Mouse (Mus musculus): ENCODE measurements around the gene Aig1.

The Aig1 gene

DNA sequence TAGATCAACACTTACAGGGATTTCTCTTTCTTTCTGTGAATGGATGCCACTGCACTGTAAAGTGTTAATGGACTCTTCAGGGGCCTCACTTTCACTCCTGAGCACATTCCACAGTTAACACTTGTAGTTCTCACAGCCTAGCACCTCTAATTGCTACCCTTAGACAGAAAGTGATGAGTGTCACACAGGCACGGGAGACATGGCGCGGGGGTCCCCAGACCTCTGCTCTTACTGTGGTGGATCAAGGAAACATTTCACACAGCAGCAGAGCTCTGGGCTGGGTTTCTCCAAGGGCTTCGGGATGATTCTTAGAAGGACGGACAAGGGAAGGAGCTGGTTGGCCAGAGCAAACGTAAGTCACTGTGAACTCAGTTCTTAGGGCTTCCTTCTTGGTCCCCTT lies 166.1 kb downstream of the Aig1 start:
- DNase-seq (ENCODE audit: low spot score in 2 of 2), result no peak

GRCm38 (mm10) chr10:13702043-13702442 lies 166.7 kb downstream of the Aig1 start:
- DNase-seq (ENCODE audit: low spot score in 2 of 2), result no peak

DNA sequence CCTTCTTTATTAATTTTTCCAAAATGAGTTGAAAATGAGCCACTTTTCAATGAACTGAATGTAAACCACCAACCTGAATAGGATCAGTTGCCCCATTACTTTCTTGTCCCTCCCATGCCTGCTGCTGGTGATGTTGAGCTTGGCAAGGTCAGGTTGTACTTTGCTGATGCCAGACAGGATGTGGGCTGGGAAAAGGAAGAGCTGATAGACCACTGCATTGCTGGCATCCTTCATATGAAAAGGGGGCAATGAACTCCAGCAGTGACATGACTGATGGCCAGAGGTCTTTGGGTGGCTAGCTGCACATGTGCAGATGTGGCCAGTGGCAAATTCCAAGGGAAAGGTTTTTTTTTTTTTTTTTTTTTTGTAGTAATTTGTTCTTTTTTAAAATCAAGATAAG lies 172.5 kb downstream of the Aig1 start:
- DNase-seq (ENCODE audit: low spot score in 2 of 2), result no peak

DNA sequence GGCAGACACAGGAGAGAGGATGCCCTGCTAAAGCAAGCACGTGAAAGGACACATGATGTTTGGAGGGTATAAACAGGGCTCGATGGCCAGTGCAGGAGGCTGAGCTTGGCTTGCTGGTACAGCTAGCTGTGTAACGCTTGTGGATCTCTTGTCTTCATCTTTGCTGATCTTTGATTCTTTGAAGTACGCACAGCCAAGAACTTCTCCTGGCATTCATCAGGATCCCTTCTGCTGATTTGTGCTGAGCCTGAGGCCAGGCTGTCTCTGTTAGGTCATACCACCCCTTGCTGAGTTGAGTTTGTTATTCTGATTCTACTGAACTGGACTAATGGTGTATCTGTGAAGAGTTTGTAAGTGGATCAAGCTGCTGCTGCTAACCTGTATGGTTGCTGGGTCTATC lies 175.5 kb downstream of the Aig1 start:
- no peak for DNase-seq (ENCODE audit: low spot score in 2 of 2)

- DNase-seq (ENCODE audit: low spot score in 2 of 2), result no peak
Observed at GRCm38 (mm10) chr10:13690773-13691172, 178.0 kb downstream of the Aig1 start.

DNA sequence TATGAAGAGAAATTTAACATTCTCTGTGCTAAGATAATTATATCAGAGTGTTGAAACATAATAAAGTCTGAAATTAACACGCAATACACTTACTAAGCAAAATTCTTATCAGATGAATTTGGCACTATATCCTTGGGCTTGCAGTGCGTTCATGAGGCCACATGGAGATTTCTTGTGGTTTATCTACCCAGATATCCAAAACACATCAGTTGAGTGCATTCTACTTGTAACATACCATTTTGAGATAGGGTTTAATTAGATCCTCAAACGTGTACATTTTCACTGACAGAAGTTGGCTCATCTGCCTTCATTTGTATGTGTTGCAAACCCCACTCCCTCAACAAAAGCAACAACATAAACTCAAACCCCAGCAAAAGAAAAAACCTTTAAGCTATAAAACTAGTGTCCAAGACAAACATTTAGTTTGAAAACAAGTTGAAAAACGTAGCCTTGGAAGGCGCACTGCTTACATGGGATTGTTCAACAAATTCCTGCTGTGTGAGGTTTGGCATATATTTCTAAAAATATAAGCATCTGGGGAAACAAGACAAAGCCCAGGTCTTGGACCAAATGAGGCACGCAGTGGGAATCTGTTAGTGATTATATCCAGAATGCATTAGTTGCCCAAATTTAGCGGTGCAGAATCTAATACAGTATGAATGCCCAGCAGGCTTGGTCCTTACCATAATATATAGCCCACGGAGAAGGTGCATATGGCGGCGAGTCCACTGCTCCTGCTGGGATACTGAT lies 178.8 kb downstream of the Aig1 start:
- no peak for DNase-seq (ENCODE audit: low spot score in 2 of 2)

DNA sequence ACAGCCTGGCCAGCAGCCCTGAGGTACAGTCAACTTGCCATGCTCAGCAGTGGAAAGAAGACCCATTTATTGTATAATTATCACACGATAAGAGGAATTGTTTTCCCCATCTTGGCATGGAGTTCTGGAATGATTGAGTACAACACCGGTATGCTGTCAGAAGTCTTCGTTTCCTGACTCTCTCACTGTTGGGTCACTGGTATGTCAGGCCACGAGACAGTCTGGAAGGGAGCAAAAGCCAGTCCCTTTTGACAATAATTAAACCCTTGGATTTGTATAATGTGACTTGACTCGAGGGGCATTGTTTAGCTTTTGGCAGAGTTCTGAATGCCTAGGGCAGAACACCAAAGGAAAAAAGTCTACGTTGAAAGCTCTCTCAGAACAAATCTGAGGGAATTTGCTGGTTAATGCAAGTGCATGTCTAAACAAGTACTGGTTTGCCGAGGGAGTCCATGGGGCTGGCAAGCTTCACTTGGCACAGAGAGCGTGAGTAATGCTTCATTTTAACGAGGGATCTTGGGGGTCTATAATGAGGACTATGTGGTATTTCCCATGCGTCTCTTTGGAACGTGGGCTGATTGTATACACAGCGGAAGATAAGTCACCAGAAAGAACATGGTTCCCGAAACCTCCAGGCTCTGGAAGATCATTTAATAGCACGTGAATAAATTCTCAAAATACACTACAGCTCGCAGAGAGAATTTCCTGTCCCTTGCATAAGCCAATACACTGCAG lies 180.2 kb downstream of the Aig1 start:
- DNase-seq (ENCODE audit: low spot score in 2 of 2), result no peak

DNA sequence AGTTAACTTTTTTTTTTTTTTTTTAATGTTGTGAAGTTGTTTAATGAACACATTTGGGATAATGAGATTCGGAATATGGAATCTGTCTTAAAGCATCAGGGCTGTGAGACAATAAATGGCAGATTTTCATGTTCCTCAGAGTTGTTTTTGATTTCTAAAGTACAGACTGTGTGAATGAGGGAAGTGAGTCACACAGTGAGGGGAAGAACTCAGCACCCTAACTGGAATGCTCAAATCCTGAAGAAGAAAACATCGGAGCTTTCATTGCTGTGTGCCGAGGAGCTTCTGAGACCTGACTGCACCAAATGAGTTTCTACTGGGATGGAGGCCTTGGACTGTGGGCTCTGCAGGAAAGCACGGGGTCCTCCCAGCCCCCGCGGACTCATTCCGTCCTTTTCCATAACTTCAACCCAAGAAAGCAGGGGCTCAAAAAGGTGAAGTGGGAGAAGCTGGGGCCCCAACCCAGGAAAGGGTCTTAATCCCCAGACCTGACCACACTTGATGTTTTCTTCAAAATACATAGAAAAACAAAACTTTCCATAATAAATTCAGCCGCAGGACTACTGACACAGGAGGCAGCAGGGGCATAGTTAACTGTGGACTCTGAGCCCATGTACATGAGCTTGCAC lies 181.5 kb downstream of the Aig1 start:
- no peak for DNase-seq (ENCODE audit: low spot score in 2 of 2)

GRCm38 (mm10) chr10:13686127-13686526 lies 182.7 kb downstream of the Aig1 start:
- peak in 1 of 2 experiments; percentile 2 for DNase-seq (ENCODE audit: low spot score in 2 of 2)

- no peak for DNase-seq (ENCODE audit: low spot score in 2 of 2)
Observed at GRCm38 (mm10) chr10:13685366-13685765, 183.4 kb downstream of the Aig1 start.

DNA sequence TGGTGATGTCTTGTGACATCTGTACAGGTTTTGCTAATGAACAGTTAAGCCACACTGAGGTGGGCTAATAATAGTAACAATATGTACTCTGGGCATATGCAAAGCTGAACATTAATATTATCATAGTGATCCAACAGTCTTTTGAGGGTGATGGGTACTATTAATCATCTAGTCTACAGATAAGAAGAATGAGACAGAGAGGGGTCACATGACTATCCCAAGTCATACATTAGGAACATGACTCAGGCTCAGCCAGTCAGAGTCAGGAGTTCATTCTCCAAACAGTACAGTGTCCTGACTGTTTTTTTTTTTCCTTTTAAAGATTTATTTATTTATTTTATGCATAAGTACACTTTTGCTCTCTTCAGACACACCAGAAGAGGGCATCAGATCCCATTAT lies 184.3 kb downstream of the Aig1 start:
- DNase-seq (ENCODE audit: low spot score in 2 of 2), result no peak

- DNase-seq (ENCODE audit: low spot score in 2 of 2), result no peak
Observed at GRCm38 (mm10) chr10:13682565-13682964, 186.2 kb downstream of the Aig1 start.

GRCm38 (mm10) chr10:13677440-13677839 lies 191.3 kb downstream of the Aig1 start:
- no peak for DNase-seq (ENCODE audit: low spot score in 2 of 2)

GRCm38 (mm10) chr10:13675033-13675379 lies 193.8 kb downstream of the Aig1 start:
- DNase-seq (ENCODE audit: low spot score in 2 of 2), result no peak

DNA sequence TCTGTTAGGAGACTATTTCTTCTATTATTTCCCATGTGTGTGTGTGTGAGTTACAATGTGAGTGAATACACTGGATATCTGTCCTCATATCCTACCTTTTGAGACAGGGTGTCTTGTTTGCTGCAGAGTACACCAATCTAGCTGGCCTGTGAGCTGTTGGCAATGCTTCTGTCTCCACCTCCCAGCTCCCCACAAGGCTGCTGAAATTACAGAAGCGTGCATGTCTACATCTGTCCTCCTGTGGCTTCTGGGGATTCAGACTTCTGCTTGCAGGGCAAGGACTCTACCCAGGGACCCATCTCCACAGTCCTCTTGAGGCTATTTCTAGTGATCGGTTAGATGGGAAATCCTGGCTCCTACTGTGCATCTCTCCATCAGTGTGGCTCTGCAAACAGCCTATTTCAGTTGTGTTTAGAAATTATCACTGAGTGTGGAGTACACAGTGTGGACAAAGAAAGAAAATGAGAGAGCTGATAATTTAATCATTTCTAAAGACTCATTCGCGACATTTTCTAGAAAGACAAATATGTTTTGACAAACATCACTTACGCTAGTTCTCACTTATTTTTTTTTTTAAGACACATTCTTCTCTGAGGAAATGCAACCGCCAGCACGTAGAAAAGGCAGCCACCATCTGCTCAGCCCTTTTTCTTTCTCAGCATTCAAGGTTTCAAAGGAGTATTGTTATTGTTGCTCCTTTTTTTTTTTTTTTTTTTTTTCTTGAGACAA lies 194.3 kb downstream of the Aig1 start:
- no peak for DNase-seq (ENCODE audit: low spot score in 2 of 2)

- no peak for DNase-seq (ENCODE audit: low spot score in 2 of 2)
Observed at GRCm38 (mm10) chr10:13667166-13667696, 201.5 kb downstream of the Aig1 start.

GRCm38 (mm10) chr10:13663476-13663875 lies 205.3 kb downstream of the Aig1 start:
- DNase-seq (ENCODE audit: low spot score in 2 of 2), result no peak

DNA sequence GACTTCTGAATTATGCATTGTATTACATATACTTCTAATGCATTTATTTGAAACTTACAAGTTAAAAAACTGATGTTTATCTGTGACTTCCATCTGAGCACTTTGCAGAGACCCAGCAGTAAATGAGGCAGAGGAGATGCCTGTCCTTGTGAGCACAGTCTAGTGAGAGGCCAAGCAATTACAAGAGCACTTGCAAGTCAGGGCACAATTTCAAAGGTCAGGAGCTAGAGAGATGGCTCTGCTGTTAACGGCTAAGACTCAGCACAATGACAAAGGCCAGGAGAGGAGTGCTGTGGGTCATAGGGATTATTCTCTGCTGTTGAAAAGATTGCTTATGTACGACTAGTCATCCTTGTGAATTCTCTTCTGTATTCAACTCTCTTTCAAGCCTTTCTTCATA lies 209.0 kb downstream of the Aig1 start:
- DNase-seq (ENCODE audit: low spot score in 2 of 2), result no peak

- DNase-seq (ENCODE audit: low spot score in 2 of 2), result no peak
Observed at GRCm38 (mm10) chr10:13653739-13654462, 214.9 kb downstream of the Aig1 start.

DNA sequence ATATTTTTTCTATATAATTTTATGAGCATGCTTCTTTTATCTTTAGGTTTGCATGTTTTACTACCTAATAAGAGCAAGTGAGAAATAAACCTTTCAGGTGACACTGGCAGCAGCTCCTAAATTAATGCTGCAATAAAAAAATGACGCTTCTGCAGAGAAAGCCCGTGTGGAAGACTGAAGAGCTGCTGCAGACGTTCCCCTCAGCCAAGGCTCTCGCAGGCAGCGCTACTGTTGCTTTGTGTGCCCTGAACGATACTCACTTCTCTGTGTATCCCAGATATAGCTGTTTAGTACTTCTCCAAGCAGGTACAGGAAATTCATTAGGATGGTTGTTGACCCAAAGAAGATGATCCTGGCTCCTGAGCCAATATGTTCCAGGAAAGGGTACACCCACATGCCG lies 215.5 kb downstream of the Aig1 start:
- no peak for DNase-seq (ENCODE audit: low spot score in 2 of 2)

GRCm38 (mm10) chr10:13652061-13652460 lies 216.7 kb downstream of the Aig1 start:
- DNase-seq (ENCODE audit: low spot score in 2 of 2), result no peak
